ENCODE assay signal across 29 mouse cellular contexts in genomic region chr12:16056216-16056615, GRCm38 (mm10).
DNase-seq lines count a peak whose midpoint lies in the region; ATAC-seq lines count a peak whose summit lies in the region.
"Had no signal": no experiment of that assay in that cellular context is flagged by ENCODE, and none has a peak within 500 bp of the region (broad histone marks: within the 10 kb centered on the region; RNA-seq: fewer than 3 reads in every experiment).

No protein-coding gene starts in this region.

- peak; percentile 95 for ATAC-seq in hematopoietic stem cell, adult 5-6 weeks (replicated peaks in 1 of 2; ENCODE audit: insufficient read depth in 1 of 2, low FRiP score in 2 of 2, low TSS enrichment in 1 of 2, low read depth in 1 of 2, poor library complexity in 2 of 2, severe bottlenecking in 2 of 2)
- ATAC-seq in intestine, embryonic 16.5 days: no peak
- ATAC-seq: forebrain, embryonic 15.5 days; hindbrain, embryonic 16.5 days; liver, embryonic 12.5 days; liver, postnatal 0 days; Patski had no signal

- DNase-seq in T-cell, adult 2 months (ENCODE audit: low spot score): peak; percentile 4
- peak; percentile 31 to 57 for DNase-seq in thymus, adult 18-20 months
- DNase-seq in thymus, postnatal 25 days: peak; percentile 55
- no peak for DNase-seq in cerebellum, postnatal 36 days
- DNase-seq in left cerebral cortex, adult 8-10 months (ENCODE audit: low spot score in 2 of 2): no peak
- DNase-seq: adrenal gland, postnatal 25 days; cerebellum, adult 11-12 months; cerebellum, postnatal 14 days; gastrocnemius, postnatal 25 days; heart, adult 2 months; heart, postnatal 10 days; kidney, postnatal 4 days; left cerebral cortex, postnatal 4 days; liver, postnatal 0 days had no signal

- no peak overlapping the region for H3K27ac ChIP-seq in intestine, embryonic 16.5 days (ENCODE audit: low read length)
- H3K27ac ChIP-seq: embryonic facial prominence, embryonic 13.5 days; forebrain, embryonic 10.5 days; forebrain, embryonic 15.5 days; heart, adult 2 months; heart, embryonic 13.5 days; hindbrain, embryonic 10.5 days; kidney, postnatal 0 days; liver, embryonic 12.5 days; macrophage; neural tube, embryonic 13.5 days had no signal

- no peak overlapping the region for H3K9ac ChIP-seq in intestine, embryonic 16.5 days (ENCODE audit: low read depth, low read length)
- H3K9ac ChIP-seq: embryonic facial prominence, embryonic 13.5 days; forebrain, embryonic 15.5 days; heart, embryonic 13.5 days; liver, embryonic 12.5 days; liver, postnatal 0 days; neural tube, embryonic 13.5 days had no signal

- H3K9me3 ChIP-seq in intestine, embryonic 16.5 days (ENCODE audit: control insufficient read depth, low read length): no peaks in the 10 kb centered on the region
- H3K9me3 ChIP-seq: embryonic facial prominence, embryonic 13.5 days; forebrain, embryonic 10.5 days; forebrain, embryonic 15.5 days; heart, embryonic 13.5 days; hindbrain, embryonic 10.5 days; liver, embryonic 12.5 days; neural tube, embryonic 13.5 days had no signal

- H3K27me3 ChIP-seq in intestine, embryonic 16.5 days (replicated peaks; ENCODE audit: control insufficient read depth, insufficient read depth, low read length): no peaks in the 10 kb centered on the region
- H3K27me3 ChIP-seq: embryonic facial prominence, embryonic 13.5 days; forebrain, embryonic 15.5 days; heart, embryonic 13.5 days; liver, embryonic 12.5 days; neural tube, embryonic 13.5 days; Patski had no signal

- no peak overlapping the region for H3K4me2 ChIP-seq in intestine, embryonic 16.5 days (ENCODE audit: low read depth, low read length)
- H3K4me2 ChIP-seq: embryonic facial prominence, embryonic 13.5 days; forebrain, embryonic 15.5 days; heart, embryonic 13.5 days; liver, embryonic 12.5 days; midbrain, embryonic 11.5 days; neural tube, embryonic 13.5 days had no signal

- 48% methylated on average over 1 of the region's 1 CpGs for WGBS in intestine, embryonic 16.5 days

- H3K4me3 ChIP-seq in intestine, embryonic 16.5 days (ENCODE audit: low read length): no peak overlapping the region
- H3K4me3 ChIP-seq: embryonic facial prominence, embryonic 13.5 days; forebrain, embryonic 10.5 days; forebrain, embryonic 15.5 days; heart, adult 2 months; heart, embryonic 13.5 days; hindbrain, embryonic 10.5 days; liver, embryonic 12.5 days; myocyte; neural tube, embryonic 13.5 days had no signal

- no peaks in the 10 kb centered on the region for H3K4me1 ChIP-seq in intestine, embryonic 16.5 days (ENCODE audit: control insufficient read depth, insufficient read depth, low read length)
- H3K4me1 ChIP-seq: forebrain, embryonic 10.5 days; forebrain, embryonic 15.5 days; heart, embryonic 13.5 days; hindbrain, embryonic 10.5 days; neural tube, embryonic 13.5 days had no signal

- no peaks in the 10 kb centered on the region for H3K36me3 ChIP-seq in intestine, embryonic 16.5 days (ENCODE audit: control insufficient read depth, insufficient read depth, low read length)
- H3K36me3 ChIP-seq: embryonic facial prominence, embryonic 13.5 days; forebrain, embryonic 10.5 days; forebrain, embryonic 15.5 days; heart, embryonic 13.5 days; hindbrain, embryonic 10.5 days; liver, embryonic 12.5 days; neural tube, embryonic 13.5 days had no signal

Comparison
In these comparisons a context has a peak if more than half of its experiments do, and no peak if none do; other contexts are left out.
1. DNase-seq: peak in T-cell, adult 2 months (single experiment), thymus, adult 18-20 months (2 of 2) and thymus, postnatal 25 days (single experiment); none in cerebellum, postnatal 36 days (0 of 2) and left cerebral cortex, adult 8-10 months (0 of 2).